Mouse (Mus musculus) G1E (cell line): Measurements from ENCODE around the gene Vegfd. TPM values are rescaled to one million over a fixed set of nuclear protein-coding genes. Genes with fewer than 3 reads are reported as not detected.

ENCODE experiments used
- ATAC-seq: 2 replicates; pipeline ENCODE4 v1.8.0; 2016; ENCODE audit warnings: mild to moderate bottlenecking; ENCODE audit not compliant: insufficient number of reproducible peaks, poor library complexity, low FRiP score, severe bottlenecking; ENCODE audit errors: extremely low read depth
- DNase-seq: peaks from one replicate; pipeline ENCODE4 v3.0.0; 2012; ENCODE audit warnings: low spot score
- H3K27me3 ChIP-seq: 2 replicates; pipeline ENCODE4 v1.6.1; 2012; ENCODE audit warnings: mild to moderate bottlenecking, low read length, inconsistent platforms; ENCODE audit not compliant: insufficient read depth
- H3K36me3 ChIP-seq: replicated peaks from 2 replicates; pipeline ENCODE3; 2012; ENCODE audit warnings: mild to moderate bottlenecking, inconsistent platforms
- H3K4me1 ChIP-seq: 2 replicates; pipeline ENCODE4 v1.6.1; 2012; ENCODE audit warnings: low read depth, low read length, inconsistent platforms, mixed read lengths; ENCODE audit not compliant: insufficient read depth
- H3K4me3 ChIP-seq: 2 replicates; pipeline ENCODE4 v1.5.1; 2012; ENCODE audit warnings: low read depth, mild to moderate bottlenecking, inconsistent platforms, low read length, moderate library complexity, mixed read lengths
- H3K9me3 ChIP-seq: replicated peaks from 2 replicates; pipeline ENCODE4 v1.6.1; 2012; ENCODE audit warnings: inconsistent platforms
- CTCF ChIP-seq: IDR thresholded peaks from 2 replicates; pipeline ENCODE4 v1.5.1; 2012; ENCODE audit warnings: low read depth, low read length, inconsistent platforms, mixed read lengths
- GATA1 ChIP-seq: IDR thresholded peaks from 2 replicates; pipeline ENCODE4 v1.6.1; 2012; ENCODE audit warnings: borderline replicate concordance, low read length, inconsistent platforms, mixed read lengths
- GATA2 ChIP-seq: IDR thresholded peaks from 2 replicates; pipeline ENCODE4 v1.6.1; 2012; ENCODE audit warnings: low read depth, low read length, inconsistent platforms, borderline replicate concordance
- POLR2AphosphoS5 ChIP-seq: IDR thresholded peaks from 2 replicates; pipeline ENCODE4 v1.6.1; 2012; ENCODE audit warnings: low read depth, low read length, inconsistent platforms; ENCODE audit not compliant: insufficient replicate concordance
- TAL1 ChIP-seq: conservative IDR thresholded peaks from 2 replicates; pipeline ENCODE4 v1.6.1; 2012; ENCODE audit warnings: low read depth, low read length, inconsistent platforms, mixed read lengths
- polyA plus RNA-seq: library from polyadenylated mRNA; stranded (reverse); fragments of >175 nt; gene quantifications from 2 replicates; pipeline ENCODE4 v1.2.3, GENCODE M21; 2012
- total RNA-seq, 2 experiments: library from RNA; stranded (forward) in 1 of 2; stranded (reverse) in 1 of 2; fragments of 200-1000 nt in 1 of 2; fragments of >200 nt in 1 of 2; fragmentation: Nextera tagmentation in 1 of 2; gene quantifications; 2 replicates each; pipeline ENCODE4 v1.2.3; 2014 to 2017

The Vegfd gene
- total and polyA plus RNA-seq, 3 experiments = 16.6 TPM; not detected in 2

- Histone ChIP-seq H3K4me3 (no peak overlapping the region), H3K36me3 (no peaks in the 10 kb centered on the region), H3K27me3 (peaks cover 5% of the 10 kb centered on the region; the same call in 1 of the 2 replicates), H3K4me1 (peaks cover 20% of the 10 kb centered on the region), H3K9me3 (no peaks in the 10 kb centered on the region)
- no peak for ATAC-seq
- TF ChIP-seq GATA1 (no peak), CTCF (no peak), TAL1 (no peak), GATA2 (no peak), POLR2AphosphoS5 (no peak)
- no peak for DNase-seq
Measured at GRCm38 (mm10) chrX:164449201-164449600, 76.0 kb downstream of the Vegfd start.

Other genes with a start within 250 kb of the Vegfd start
- 0.19 TPM in 1 of 2 replicates, not detected in the other for gene Ace2, start 234.0 kb upstream of the Vegfd start, total RNA-seq (2014; fragmentation: Nextera tagmentation)
- 0.05 and 0.12 TPM in 2 replicates for gene Ace2, start 234.0 kb upstream of the Vegfd start, total RNA-seq (2017)
- not detected in 2 replicates for gene Ace2, start 234.0 kb upstream of the Vegfd start, polyA plus RNA-seq
- gene Bmx, start 115.2 kb upstream of the Vegfd start, total RNA-seq (2014; fragmentation: Nextera tagmentation) = not detected in 2 replicates
- 0.05 TPM in 1 of 2 replicates, not detected in the other for gene Bmx, start 115.2 kb upstream of the Vegfd start, total RNA-seq (2017)
- gene Bmx, start 115.2 kb upstream of the Vegfd start, polyA plus RNA-seq = not detected in 2 replicates
- not detected in 2 replicates for gene Pir, start 104.0 kb upstream of the Vegfd start, total RNA-seq (2014; fragmentation: Nextera tagmentation)
- 0.22 TPM in 1 of 2 replicates, not detected in the other for gene Pir, start 104.0 kb upstream of the Vegfd start, total RNA-seq (2017)
- not detected in 2 replicates for gene Pir, start 104.0 kb upstream of the Vegfd start, polyA plus RNA-seq
- 19.3 and 28.4 TPM in 2 replicates for gene Piga, start 46.4 kb downstream of the Vegfd start, total RNA-seq (2014; fragmentation: Nextera tagmentation)
- 26.4 and 27.4 TPM in 2 replicates for gene Piga, start 46.4 kb downstream of the Vegfd start, total RNA-seq (2017)
- 0.63 and 1.0 TPM in 2 replicates for gene Piga, start 46.4 kb downstream of the Vegfd start, polyA plus RNA-seq
- not detected in 2 replicates for gene Asb11, start 63.6 kb downstream of the Vegfd start, total RNA-seq (2014; fragmentation: Nextera tagmentation)
- gene Asb11, start 63.6 kb downstream of the Vegfd start, total RNA-seq (2017) = 0.12 and 0.38 TPM in 2 replicates
- not detected in 2 replicates for gene Asb11, start 63.6 kb downstream of the Vegfd start, polyA plus RNA-seq
- gene Asb9, start 132.9 kb downstream of the Vegfd start, total RNA-seq (2014; fragmentation: Nextera tagmentation) = not detected in 2 replicates
- gene Asb9, start 132.9 kb downstream of the Vegfd start, total RNA-seq (2017) = not detected in 2 replicates
- gene Asb9, start 132.9 kb downstream of the Vegfd start, polyA plus RNA-seq = not detected in 2 replicates